Mouse (Mus musculus): ENCODE results near the gene Ugt1a6b. TPM values are rescaled to one million over a fixed set of nuclear protein-coding genes. Genes with fewer than 3 reads are reported as not detected.
"Not testable (repeated sequence)": the region's sequence is repeated elsewhere in the genome, so short reads cannot be mapped to it uniquely, and the experiment has no call there.

The Ugt1a6b gene
- polyA plus RNA-seq (2015; fragmentation: Nextera tagmentation; extraction: Ambion mirVana): 0.55 and 0.65 TPM in 2 replicates

- not testable (repeated sequence) for H3K4me1 ChIP-seq (replicated peaks; ENCODE audit: insufficient read depth, low read length); H3K4me2 ChIP-seq (ENCODE audit: low read length); H3K36me3 ChIP-seq (ENCODE audit: insufficient read depth, low read length); H3K27ac ChIP-seq; ATAC-seq (replicated peaks; ENCODE audit: low FRiP score, low read depth); H3K4me3 ChIP-seq (replicated peaks; ENCODE audit: low read depth, low read length); H3K27me3 ChIP-seq (ENCODE audit: insufficient read depth, low read length); H3K9me3 ChIP-seq (replicated peaks; ENCODE audit: low read length); DNase-seq (ENCODE audit: low spot score); H3K9ac ChIP-seq (ENCODE audit: low read depth, low read length)
- WGBS: 64% methylated on average over 3 of the region's 3 CpGs
These were observed at the start of gene Ugt1a6b for GRCm38 (mm10) chr1:88103019-88103418. Gene Ugt1a6b, plus strand, starts transcription at chr1:88103252.

GRCm38 (mm10) chr1:88055088-88055487 is 48.0 kb upstream of the Ugt1a6b start, which contains the start of gene Ugt1a10:
Gene Ugt1a10, plus strand, starts transcription at chr1:88055388.
- Histone ChIP-seq H3K27ac (no peak within 1 kb of the TSS), H3K27me3 (ENCODE audit: insufficient read depth, low read length) (no peaks in the 10 kb centered on the region), H3K4me3 (replicated peaks; ENCODE audit: low read depth, low read length) (no peak within 1 kb of the TSS), H3K4me1 (replicated peaks; ENCODE audit: insufficient read depth, low read length) (no peaks in the 10 kb centered on the region), H3K9ac (ENCODE audit: low read depth, low read length) (no peak within 1 kb of the TSS), H3K9me3 (replicated peaks; ENCODE audit: low read length) (no peaks in the 10 kb centered on the region), H3K4me2 (ENCODE audit: low read length) (no peak within 1 kb of the TSS), H3K36me3 (ENCODE audit: insufficient read depth, low read length) (no peaks in the 10 kb centered on the region)
- ATAC-seq (replicated peaks; ENCODE audit: low FRiP score, low read depth) (no peak), DNase-seq (ENCODE audit: low spot score) (no peak)
- 54% methylated on average over 1 of the region's 1 CpGs for WGBS
- no peak for TF ChIP-seq CTCF (IDR thresholded peaks at IDR 0.05; ENCODE audit: low read depth)

DNA sequence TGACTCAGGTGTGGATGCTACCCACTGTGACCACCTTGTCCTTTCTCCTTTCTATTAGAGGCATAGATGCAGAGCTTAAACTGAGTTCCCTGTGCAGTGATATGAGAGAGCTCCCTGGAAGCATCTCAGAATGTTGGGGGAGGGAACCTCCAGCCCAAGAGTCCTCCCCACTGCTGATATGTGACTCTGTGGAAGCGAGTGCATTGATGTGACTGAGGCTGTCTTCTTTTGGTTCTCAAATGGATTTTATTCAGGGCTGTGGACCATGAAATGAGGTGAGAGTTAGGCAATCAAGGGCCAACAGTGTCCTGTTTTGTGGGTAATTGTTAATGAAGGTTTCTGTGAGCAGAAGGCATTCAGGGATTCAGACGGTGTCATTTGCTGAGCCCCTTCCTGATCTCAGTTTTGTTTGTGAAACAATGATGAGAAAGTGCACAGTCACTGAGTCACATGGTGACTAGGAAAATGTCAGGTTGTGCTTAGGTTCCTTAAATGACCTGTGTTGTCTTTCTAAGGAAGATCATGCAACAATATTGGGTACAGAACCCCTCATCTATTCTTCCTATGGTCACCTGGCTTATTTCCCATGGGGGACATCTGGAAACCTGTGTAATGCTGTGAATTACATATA is 36.5 kb upstream of the Ugt1a6b start:
- ATAC-seq (replicated peaks; ENCODE audit: low FRiP score, low read depth): 0 out of 2 replicates have a peak, but pooled peaks have one; percentile 26

DNA sequence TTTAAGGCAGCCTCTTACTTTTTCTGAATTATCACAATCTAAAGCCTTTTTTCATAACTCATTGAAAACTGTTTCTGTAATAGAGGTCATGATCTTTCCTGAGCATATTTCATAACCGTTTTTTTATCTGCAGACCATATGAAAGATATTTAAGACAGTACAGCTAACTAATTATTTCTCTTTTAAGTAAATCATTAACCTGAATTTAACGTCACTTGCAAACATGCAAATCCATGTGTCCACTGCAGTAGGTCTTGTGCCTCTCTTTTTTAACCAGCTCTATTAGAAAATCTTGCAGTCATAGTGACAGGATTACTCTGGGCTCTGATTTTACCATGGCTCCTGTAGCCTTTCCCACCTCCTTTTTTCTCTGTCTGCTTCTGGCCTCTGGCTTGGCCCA is 32.6 kb upstream of the Ugt1a6b start, which contains the start of gene Ugt1a9:
Gene Ugt1a9 (plus strand): TSS at position 306 of the 400 bp plus-strand sequence.
- H3K9me3 ChIP-seq (replicated peaks; ENCODE audit: low read length): no peaks in the 10 kb centered on the region
- H3K27me3 ChIP-seq (ENCODE audit: insufficient read depth, low read length): no peaks in the 10 kb centered on the region
- 67% methylated on average over 2 of the region's 2 CpGs for WGBS
- H3K36me3 ChIP-seq (ENCODE audit: insufficient read depth, low read length): no peaks in the 10 kb centered on the region
- H3K27ac ChIP-seq: no peak within 1 kb of the TSS
- H3K4me1 ChIP-seq (replicated peaks; ENCODE audit: insufficient read depth, low read length): no peaks in the 10 kb centered on the region
- ATAC-seq (replicated peaks; ENCODE audit: low FRiP score, low read depth): no peak
- no peak within 1 kb of the TSS for H3K4me3 ChIP-seq (replicated peaks; ENCODE audit: low read depth, low read length)
- DNase-seq (ENCODE audit: low spot score): no peak
- H3K9ac ChIP-seq (ENCODE audit: low read depth, low read length): no peak within 1 kb of the TSS
- H3K4me2 ChIP-seq (ENCODE audit: low read length): no peak within 1 kb of the TSS
- TF ChIP-seq CTCF (IDR thresholded peaks at IDR 0.05; ENCODE audit: low read depth): no peak

More for the DNA sequence above, 36.5 kb upstream of the Ugt1a6b start:
- H3K9ac ChIP-seq (ENCODE audit: low read depth, low read length); H3K9me3 ChIP-seq (replicated peaks; ENCODE audit: low read length); H3K27ac ChIP-seq; DNase-seq (ENCODE audit: low spot score); H3K4me3 ChIP-seq (replicated peaks; ENCODE audit: low read depth, low read length); H3K27me3 ChIP-seq (ENCODE audit: insufficient read depth, low read length); H3K4me2 ChIP-seq (ENCODE audit: low read length); H3K4me1 ChIP-seq (replicated peaks; ENCODE audit: insufficient read depth, low read length); H3K36me3 ChIP-seq (ENCODE audit: insufficient read depth, low read length): not testable (repeated sequence)
- 38% methylated on average over 1 of the region's 2 CpGs for whole genome bisulfite sequencing

GRCm38 (mm10) chr1:88070902-88071301 is 32.1 kb upstream of the Ugt1a6b start:
- DNase-seq (ENCODE audit: low spot score) (no peak), ATAC-seq (replicated peaks; ENCODE audit: low FRiP score, low read depth) (no peak)
- H3K9me3 ChIP-seq (replicated peaks; ENCODE audit: low read length): no peaks in the 10 kb centered on the region
- H3K9ac ChIP-seq (ENCODE audit: low read depth, low read length): no peak overlapping the region
- WGBS: 74% methylated on average over 4 of the region's 4 CpGs
- no peak overlapping the region for H3K4me3 ChIP-seq (replicated peaks; ENCODE audit: low read depth, low read length)
- TF ChIP-seq CTCF (IDR thresholded peaks at IDR 0.05; ENCODE audit: low read depth): no peak
- no peaks in the 10 kb centered on the region for H3K4me1 ChIP-seq (replicated peaks; ENCODE audit: insufficient read depth, low read length)
- H3K27ac ChIP-seq: no peak overlapping the region
- H3K36me3 ChIP-seq (ENCODE audit: insufficient read depth, low read length): no peaks in the 10 kb centered on the region
- H3K27me3 ChIP-seq (ENCODE audit: insufficient read depth, low read length): no peaks in the 10 kb centered on the region
- H3K4me2 ChIP-seq (ENCODE audit: low read length): no peak overlapping the region

DNA sequence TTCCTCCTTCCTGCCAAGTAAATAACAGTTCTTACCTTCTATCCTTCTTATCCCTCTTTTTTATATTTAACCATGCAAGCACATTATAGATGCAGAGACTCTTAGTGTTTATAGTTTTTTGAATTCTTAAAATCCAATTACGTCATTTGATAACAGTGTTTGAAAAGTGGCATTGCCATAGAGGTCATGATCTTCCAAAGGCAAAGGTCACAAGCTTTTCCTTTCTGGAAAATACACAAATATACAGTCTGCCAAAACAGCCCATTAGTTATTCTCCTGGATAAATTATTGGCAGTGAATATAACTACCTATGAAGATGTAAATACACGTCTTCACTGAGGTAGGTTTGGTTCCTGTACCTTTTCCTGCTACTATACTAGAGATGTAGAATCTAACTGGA is 28.6 kb upstream of the Ugt1a6b start:
- Histone ChIP-seq H3K36me3 (ENCODE audit: insufficient read depth, low read length) (no peaks in the 10 kb centered on the region), H3K4me1 (replicated peaks; ENCODE audit: insufficient read depth, low read length) (no peaks in the 10 kb centered on the region), H3K9me3 (replicated peaks; ENCODE audit: low read length) (no peaks in the 10 kb centered on the region), H3K9ac (ENCODE audit: low read depth, low read length) (no peak overlapping the region), H3K27me3 (ENCODE audit: insufficient read depth, low read length) (no peaks in the 10 kb centered on the region), H3K27ac (no peak overlapping the region), H3K4me2 (ENCODE audit: low read length) (no peak overlapping the region), H3K4me3 (replicated peaks; ENCODE audit: low read depth, low read length) (no peak overlapping the region)
- TF ChIP-seq CTCF (IDR thresholded peaks at IDR 0.05; ENCODE audit: low read depth): no peak
- no peak for ATAC-seq (replicated peaks; ENCODE audit: low FRiP score, low read depth)
- WGBS: 83% methylated on average over 2 of the region's 2 CpGs
- DNase-seq (ENCODE audit: low spot score): no peak

DNA sequence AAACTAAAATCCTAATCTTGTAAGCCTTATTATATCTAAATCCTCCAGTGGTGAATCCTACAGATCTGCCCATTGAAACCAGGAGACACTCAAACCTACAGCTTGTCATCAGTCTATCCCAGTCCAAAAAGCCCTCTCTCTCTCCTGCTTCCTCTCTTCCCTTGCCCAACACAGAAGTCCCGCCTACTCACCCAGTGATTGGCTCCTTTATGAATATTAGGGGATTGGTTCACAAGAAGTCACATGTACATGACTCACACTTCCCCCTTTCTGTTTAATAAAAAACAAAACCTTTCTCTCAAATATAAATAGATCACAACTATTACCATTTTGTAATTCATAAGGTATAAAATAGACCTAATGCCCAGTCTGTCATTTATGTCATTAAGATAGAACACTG is 25.9 kb upstream of the Ugt1a6b start:
- H3K27ac ChIP-seq: no peak overlapping the region
- H3K4me3 ChIP-seq (replicated peaks; ENCODE audit: low read depth, low read length): no peak overlapping the region
- no peak for TF ChIP-seq CTCF (IDR thresholded peaks at IDR 0.05; ENCODE audit: low read depth)
- H3K27me3 ChIP-seq (ENCODE audit: insufficient read depth, low read length): no peaks in the 10 kb centered on the region
- H3K9me3 ChIP-seq (replicated peaks; ENCODE audit: low read length): no peaks in the 10 kb centered on the region
- H3K4me2 ChIP-seq (ENCODE audit: low read length): no peak overlapping the region
- 80% methylated on average over 1 of the region's 1 CpGs for WGBS
- no peak for DNase-seq (ENCODE audit: low spot score)
- H3K4me1 ChIP-seq (replicated peaks; ENCODE audit: insufficient read depth, low read length): no peaks in the 10 kb centered on the region
- ATAC-seq (replicated peaks; ENCODE audit: low FRiP score, low read depth): no peak
- H3K9ac ChIP-seq (ENCODE audit: low read depth, low read length): no peak overlapping the region
- H3K36me3 ChIP-seq (ENCODE audit: insufficient read depth, low read length): no peaks in the 10 kb centered on the region
